Mouse (Mus musculus) CH12.LX (cell line): ENCODE measurements around the gene Dnajc16.

Experiments used
- CTCF ChIP-seq, 2 experiments: IDR thresholded peaks in 1 of 2; conservative IDR thresholded peaks in 1 of 2; 2 replicates each; pipeline ENCODE4 v1.5.1; 2011 to 2012; ENCODE audit warnings: low read depth in 2 of 2, low read length in 2 of 2, improper control_type of control experiment in 1 of 2, inconsistent platforms in 1 of 2, mild to moderate bottlenecking in 1 of 2, moderate library complexity in 1 of 2
- EP300 ChIP-seq: IDR thresholded peaks from 2 replicates; pipeline ENCODE4 v1.6.1; 2011; ENCODE audit warnings: low read length, improper control_type of control experiment
- HCFC1 ChIP-seq: IDR thresholded peaks from 2 replicates; pipeline ENCODE4 v1.6.1; 2012; ENCODE audit warnings: low read depth, mild to moderate bottlenecking, inconsistent platforms, low read length, improper control_type of control experiment
- JUND ChIP-seq: conservative IDR thresholded peaks from 2 replicates; pipeline ENCODE4 v1.6.1; 2011; ENCODE audit warnings: low read depth, low read length, improper control_type of control experiment
- NRF1 ChIP-seq: IDR thresholded peaks from 2 replicates; pipeline ENCODE4 v1.6.1; 2014; ENCODE audit warnings: low read depth, mild to moderate bottlenecking, inconsistent platforms, low read length, improper control_type of control experiment, moderate library complexity
- POLR2A ChIP-seq: IDR thresholded peaks from 2 replicates; pipeline ENCODE4 v1.6.1; 2011; ENCODE audit warnings: low read depth, mild to moderate bottlenecking, improper control_type of control experiment, low read length
- POLR2AphosphoS2 ChIP-seq: IDR thresholded peaks from 2 replicates; pipeline ENCODE4 v1.6.1; 2011; ENCODE audit warnings: low read depth, low read length, improper control_type of control experiment
- USF1 ChIP-seq: IDR thresholded peaks from 2 replicates; pipeline ENCODE4 v1.6.1; 2014; ENCODE audit warnings: low read depth, mild to moderate bottlenecking, inconsistent platforms, low read length, improper control_type of control experiment

DNA sequence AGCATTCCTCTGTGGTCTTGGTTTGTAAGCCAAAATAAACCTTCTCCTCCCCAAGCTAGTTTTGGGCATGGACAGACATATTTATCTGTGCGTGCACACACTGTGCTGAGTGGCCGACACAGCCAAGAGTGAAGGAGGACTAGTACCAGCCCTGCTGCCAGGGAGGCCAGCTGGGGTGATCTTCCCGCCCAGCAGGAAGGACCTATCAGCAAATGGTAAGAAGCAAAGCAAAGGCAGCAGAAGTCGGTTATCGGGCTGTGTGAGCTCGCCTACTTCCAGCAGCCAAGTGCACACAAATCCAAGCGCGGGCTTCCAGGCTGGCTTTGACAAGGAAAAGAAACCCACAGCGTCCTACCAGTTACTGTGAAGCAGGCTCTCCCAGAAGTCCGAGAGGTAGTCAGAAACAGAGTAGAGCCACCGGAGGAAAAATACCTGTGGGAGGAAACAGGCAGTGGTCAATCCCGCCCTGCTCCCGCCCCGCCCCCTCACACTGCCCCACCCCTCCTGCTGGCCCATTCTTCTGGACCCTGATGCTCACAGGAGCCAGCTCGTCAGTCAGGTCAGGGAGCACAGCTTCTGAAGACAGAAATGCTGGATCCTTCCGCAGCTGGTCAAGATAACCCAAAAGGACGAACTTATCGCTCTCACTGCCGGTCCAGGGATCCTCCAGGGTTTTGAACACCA lies 23.2 kb downstream of the Dnajc16 start:
- no peak for TF ChIP-seq CTCF (conservative IDR thresholded peaks at IDR 0.05 in 1 of 2, IDR thresholded peaks at IDR 0.05 in 1 of 2; ENCODE audit: low read depth in 2 of 2, low read length in 2 of 2)
- TF ChIP-seq POLR2A: no peak
- no peak for TF ChIP-seq JUND
- no peak for TF ChIP-seq NRF1
- TF ChIP-seq EP300: no peak
- no peak for TF ChIP-seq POLR2AphosphoS2
- TF ChIP-seq HCFC1: no peak
- TF ChIP-seq USF1: no peak
